Mouse (Mus musculus): ENCODE measurements at regions not wholly inside any gene's neighbourhood (a gene's known extent, or its start where the extent isn't known, plus 50 kb on each side); places are given as distances from the start of the nearest gene placed in this dataset.
A peak's percentile ranks its signal among the peaks of the same experiment; 100 is the strongest.

GRCm38 (mm10) chr15:57187840-57188457 is 289.5 kb downstream of the Slc22a22 start:
- Histone ChIP-seq H3K9ac (replicated peaks; ENCODE audit: low read depth, low read length) (no peak overlapping the region), H3K4me1 (replicated peaks; ENCODE audit: control insufficient read depth, insufficient read depth, low read length) (no peaks in the 10 kb centered on the region), H3K4me3 (replicated peaks; ENCODE audit: low read length) (no peak overlapping the region), H3K27me3 (replicated peaks; ENCODE audit: control insufficient read depth, insufficient read depth, low read length) (no peaks in the 10 kb centered on the region), H3K4me2 (ENCODE audit: low read length) (no peak overlapping the region), H3K9me3 (ENCODE audit: control insufficient read depth, low read length) (no peaks in the 10 kb centered on the region), H3K27ac (ENCODE audit: low read length) (no peak overlapping the region), H3K36me3 (ENCODE audit: control insufficient read depth, insufficient read depth) (no peaks in the 10 kb centered on the region)
- no peak for ATAC-seq
- 33% methylated on average over 1 of the region's 1 CpGs for WGBS

GRCm38 (mm10) chr15:57179138-57179537 is 298.3 kb downstream of the Slc22a22 start:
- H3K4me2 ChIP-seq (ENCODE audit: low read length): no peak overlapping the region
- no peaks in the 10 kb centered on the region for H3K4me1 ChIP-seq (replicated peaks; ENCODE audit: control insufficient read depth, insufficient read depth, low read length)
- 68% methylated on average over 1 of the region's 1 CpGs for WGBS
- no peak for ATAC-seq
- no peak overlapping the region for H3K27ac ChIP-seq (ENCODE audit: low read length)
- no peaks in the 10 kb centered on the region for H3K27me3 ChIP-seq (replicated peaks; ENCODE audit: control insufficient read depth, insufficient read depth, low read length)
- no peak overlapping the region for H3K4me3 ChIP-seq (replicated peaks; ENCODE audit: low read length)
- H3K36me3 ChIP-seq (ENCODE audit: control insufficient read depth, insufficient read depth): no peaks in the 10 kb centered on the region
- no peak overlapping the region for H3K9ac ChIP-seq (replicated peaks; ENCODE audit: low read depth, low read length)
- H3K9me3 ChIP-seq (ENCODE audit: control insufficient read depth, low read length): no peaks in the 10 kb centered on the region

DNA sequence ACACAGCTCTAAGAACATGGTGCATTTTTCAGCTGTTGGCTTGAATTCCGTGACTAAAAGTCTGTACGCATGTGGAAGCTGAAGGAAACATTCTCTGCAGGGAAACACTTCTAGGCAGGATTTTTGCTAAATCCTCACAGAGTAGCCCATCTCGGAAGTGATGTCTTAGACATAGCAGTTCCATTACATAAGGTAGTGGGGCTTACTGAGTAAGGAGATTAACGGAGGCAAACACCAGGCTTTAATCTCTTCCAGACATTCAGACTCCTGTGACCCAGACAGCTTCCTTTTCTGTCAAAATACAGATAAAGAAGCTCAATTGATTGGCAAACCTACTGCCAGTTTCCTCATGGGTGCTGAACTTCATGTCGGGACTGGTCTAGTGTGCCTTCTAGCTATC is 304.7 kb downstream of the Slc22a22 start:
- ATAC-seq: no peak
- H3K27ac ChIP-seq (ENCODE audit: low read length): no peak overlapping the region
- H3K9ac ChIP-seq (replicated peaks; ENCODE audit: low read depth, low read length): no peak overlapping the region
- H3K27me3 ChIP-seq (replicated peaks; ENCODE audit: control insufficient read depth, insufficient read depth, low read length): no peaks in the 10 kb centered on the region
- no peaks in the 10 kb centered on the region for H3K36me3 ChIP-seq (ENCODE audit: control insufficient read depth, insufficient read depth)
- H3K4me1 ChIP-seq (replicated peaks; ENCODE audit: control insufficient read depth, insufficient read depth, low read length): no peaks in the 10 kb centered on the region
- WGBS: 39% methylated on average over 5 of the region's 5 CpGs
- no peak overlapping the region for H3K4me3 ChIP-seq (replicated peaks; ENCODE audit: low read length)
- no peak overlapping the region for H3K4me2 ChIP-seq (ENCODE audit: low read length)
- H3K9me3 ChIP-seq (ENCODE audit: control insufficient read depth, low read length): no peaks in the 10 kb centered on the region

GRCm38 (mm10) chr15:57162401-57163343 is 314.8 kb downstream of the Slc22a22 start:
- 7% methylated on average over 12 of the region's 12 CpGs for WGBS
- H3K9ac ChIP-seq (replicated peaks; ENCODE audit: low read depth, low read length): no peak overlapping the region
- no peak overlapping the region for H3K27ac ChIP-seq (ENCODE audit: low read length)
- H3K4me1 ChIP-seq (replicated peaks; ENCODE audit: control insufficient read depth, insufficient read depth, low read length): no peaks in the 10 kb centered on the region
- H3K4me3 ChIP-seq (replicated peaks; ENCODE audit: low read length): no peak overlapping the region
- H3K36me3 ChIP-seq (ENCODE audit: control insufficient read depth, insufficient read depth): no peaks in the 10 kb centered on the region
- H3K27me3 ChIP-seq (replicated peaks; ENCODE audit: control insufficient read depth, insufficient read depth, low read length): no peaks in the 10 kb centered on the region
- no peaks in the 10 kb centered on the region for H3K9me3 ChIP-seq (ENCODE audit: control insufficient read depth, low read length)
- ATAC-seq: peak; percentile 95
- no peak overlapping the region for H3K4me2 ChIP-seq (ENCODE audit: low read length)

- no peak for ATAC-seq
- H3K36me3 ChIP-seq (ENCODE audit: control insufficient read depth, insufficient read depth): no peaks in the 10 kb centered on the region
- H3K4me3 ChIP-seq (replicated peaks; ENCODE audit: low read length): no peak overlapping the region
- no peaks in the 10 kb centered on the region for H3K27me3 ChIP-seq (replicated peaks; ENCODE audit: control insufficient read depth, insufficient read depth, low read length)
- WGBS: 41% methylated on average over 9 of the region's 9 CpGs
- no peak overlapping the region for H3K27ac ChIP-seq (ENCODE audit: low read length)
- no peaks in the 10 kb centered on the region for H3K9me3 ChIP-seq (ENCODE audit: control insufficient read depth, low read length)
- no peak overlapping the region for H3K4me2 ChIP-seq (ENCODE audit: low read length)
- no peak overlapping the region for H3K9ac ChIP-seq (replicated peaks; ENCODE audit: low read depth, low read length)
- no peaks in the 10 kb centered on the region for H3K4me1 ChIP-seq (replicated peaks; ENCODE audit: control insufficient read depth, insufficient read depth, low read length)
These were observed 337.2 kb downstream of the Slc22a22 start for GRCm38 (mm10) chr15:57140130-57140750.

- H3K9ac ChIP-seq (replicated peaks; ENCODE audit: low read depth, low read length): no peak overlapping the region
- no peak for ATAC-seq
- H3K9me3 ChIP-seq (ENCODE audit: control insufficient read depth, low read length): no peaks in the 10 kb centered on the region
- no peak overlapping the region for H3K4me2 ChIP-seq (ENCODE audit: low read length)
- H3K27ac ChIP-seq (ENCODE audit: low read length): no peak overlapping the region
- no peak overlapping the region for H3K4me3 ChIP-seq (replicated peaks; ENCODE audit: low read length)
- H3K36me3 ChIP-seq (ENCODE audit: control insufficient read depth, insufficient read depth): no peaks in the 10 kb centered on the region
- no peaks in the 10 kb centered on the region for H3K4me1 ChIP-seq (replicated peaks; ENCODE audit: control insufficient read depth, insufficient read depth, low read length)
- WGBS: 55% methylated on average over 3 of the region's 3 CpGs
- no peaks in the 10 kb centered on the region for H3K27me3 ChIP-seq (replicated peaks; ENCODE audit: control insufficient read depth, insufficient read depth, low read length)
These were observed 372.7 kb downstream of the Slc22a22 start for GRCm38 (mm10) chr15:57104711-57105110.

- no peaks in the 10 kb centered on the region for H3K9me3 ChIP-seq (ENCODE audit: control insufficient read depth, low read length)
- H3K9ac ChIP-seq (replicated peaks; ENCODE audit: low read depth, low read length): no peak overlapping the region
- H3K4me3 ChIP-seq (replicated peaks; ENCODE audit: low read length): no peak overlapping the region
- no peaks in the 10 kb centered on the region for H3K27me3 ChIP-seq (replicated peaks; ENCODE audit: control insufficient read depth, insufficient read depth, low read length)
- no peak for ATAC-seq
- no peaks in the 10 kb centered on the region for H3K4me1 ChIP-seq (replicated peaks; ENCODE audit: control insufficient read depth, insufficient read depth, low read length)
- no peaks in the 10 kb centered on the region for H3K36me3 ChIP-seq (ENCODE audit: control insufficient read depth, insufficient read depth)
- H3K4me2 ChIP-seq (ENCODE audit: low read length): no peak overlapping the region
- WGBS: 86% methylated on average over 2 of the region's 2 CpGs
- no peak overlapping the region for H3K27ac ChIP-seq (ENCODE audit: low read length)
These were observed 380.1 kb downstream of the Slc22a22 start for GRCm38 (mm10) chr15:57097309-57097708.

DNA sequence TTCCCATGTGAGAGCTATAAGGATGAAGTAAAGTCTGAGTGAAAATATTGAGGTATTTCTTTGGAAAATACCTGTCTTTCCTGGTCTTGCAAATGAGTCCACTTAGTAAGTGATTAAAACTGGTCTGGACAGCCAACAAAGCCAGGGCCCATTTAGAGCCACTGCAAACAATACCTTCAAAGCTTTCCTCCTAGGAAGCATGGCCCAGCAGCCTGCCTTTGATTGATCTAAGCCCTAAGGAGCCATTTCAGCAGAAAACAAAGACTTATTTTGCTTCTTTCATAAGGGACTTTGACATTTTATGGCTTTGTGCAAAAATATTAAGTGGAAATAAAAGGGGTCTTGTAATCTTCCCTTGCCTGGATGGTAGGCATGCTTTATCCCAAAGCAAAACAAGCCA is 397.6 kb downstream of the Slc22a22 start:
- Histone ChIP-seq H3K27ac (ENCODE audit: low read length) (no peak overlapping the region), H3K36me3 (ENCODE audit: control insufficient read depth, insufficient read depth) (no peaks in the 10 kb centered on the region), H3K9ac (replicated peaks; ENCODE audit: low read depth, low read length) (no peak overlapping the region), H3K27me3 (replicated peaks; ENCODE audit: control insufficient read depth, insufficient read depth, low read length) (no peaks in the 10 kb centered on the region), H3K4me1 (replicated peaks; ENCODE audit: control insufficient read depth, insufficient read depth, low read length) (no peaks in the 10 kb centered on the region), H3K4me2 (ENCODE audit: low read length) (no peak overlapping the region), H3K9me3 (ENCODE audit: control insufficient read depth, low read length) (no peaks in the 10 kb centered on the region), H3K4me3 (replicated peaks; ENCODE audit: low read length) (no peak overlapping the region)
- no peak for ATAC-seq

- Histone ChIP-seq H3K9ac (replicated peaks; ENCODE audit: low read depth, low read length) (no peak overlapping the region), H3K4me3 (replicated peaks; ENCODE audit: low read length) (no peak overlapping the region), H3K36me3 (ENCODE audit: control insufficient read depth, insufficient read depth) (no peaks in the 10 kb centered on the region), H3K27ac (ENCODE audit: low read length) (no peak overlapping the region), H3K27me3 (replicated peaks; ENCODE audit: control insufficient read depth, insufficient read depth, low read length) (no peaks in the 10 kb centered on the region), H3K4me1 (replicated peaks; ENCODE audit: control insufficient read depth, insufficient read depth, low read length) (no peaks in the 10 kb centered on the region), H3K9me3 (ENCODE audit: control insufficient read depth, low read length) (peaks cover 3% of the 10 kb centered on the region; the same call in 1 of the 2 replicates), H3K4me2 (ENCODE audit: low read length) (no peak overlapping the region)
- no peak for ATAC-seq
- 85% methylated on average over 4 of the region's 4 CpGs for WGBS
These were observed 403.6 kb downstream of the Slc22a22 start for GRCm38 (mm10) chr15:57073776-57074175.

Measured in forebrain, embryonic 16.5 days (tissue).